Mouse (Mus musculus): Measurements from ENCODE around the gene Arsk. TPM values are rescaled to one million over a fixed set of nuclear protein-coding genes. Genes with fewer than 3 reads are reported as not detected.

Arsk gene
- total RNA-seq (2015; ENCODE audit: low replicate concordance) (0.84 and 1.1 TPM in 2 replicates), total RNA-seq (2017; ENCODE audit: low replicate concordance) (1.5 and 1.8 TPM in 2 replicates)

- ATAC-seq (replicated peaks; ENCODE audit: low FRiP score, poor library complexity, severe bottlenecking): peak; percentile 94
Observed at GRCm38 (mm10) chr13:76098493-76099303, at the start of gene Arsk, which contains the start of gene Ttc37. Arsk (minus strand) TSS chr13:76098660. Ttc37 (plus strand) TSS chr13:76098734.

- no peak for ATAC-seq (replicated peaks; ENCODE audit: low FRiP score, poor library complexity, severe bottlenecking)
Observed at GRCm38 (mm10) chr13:76141117-76141808, 42.8 kb upstream of the Arsk start.

GRCm38 (mm10) chr13:76138862-76139261 lies 40.4 kb upstream of the Arsk start:
- no peak for ATAC-seq (replicated peaks; ENCODE audit: low FRiP score, poor library complexity, severe bottlenecking)

- no peak for ATAC-seq (replicated peaks; ENCODE audit: low FRiP score, poor library complexity, severe bottlenecking)
Observed at GRCm38 (mm10) chr13:76132415-76132814, 34.0 kb upstream of the Arsk start.

- ATAC-seq (replicated peaks; ENCODE audit: low FRiP score, poor library complexity, severe bottlenecking): no peak
Observed at GRCm38 (mm10) chr13:76128799-76129198, 30.3 kb upstream of the Arsk start.

- ATAC-seq (replicated peaks; ENCODE audit: low FRiP score, poor library complexity, severe bottlenecking): no peak
Observed at GRCm38 (mm10) chr13:76109069-76109824, 10.8 kb upstream of the Arsk start.

GRCm38 (mm10) chr13:76101989-76102388 lies 3.5 kb upstream of the Arsk start:
- ATAC-seq (replicated peaks; ENCODE audit: low FRiP score, poor library complexity, severe bottlenecking): no peak

GRCm38 (mm10) chr13:76098116-76098492 lies 356 bp downstream of the Arsk start:
- peak; percentile 73 for ATAC-seq (replicated peaks; ENCODE audit: low FRiP score, poor library complexity, severe bottlenecking)

GRCm38 (mm10) chr13:76074323-76074722 lies 24.1 kb downstream of the Arsk start:
- ATAC-seq (replicated peaks; ENCODE audit: low FRiP score, poor library complexity, severe bottlenecking): no peak

GRCm38 (mm10) chr13:76064363-76064945 lies 34.0 kb downstream of the Arsk start:
- no peak for ATAC-seq (replicated peaks; ENCODE audit: low FRiP score, poor library complexity, severe bottlenecking)

- ATAC-seq (replicated peaks; ENCODE audit: low FRiP score, poor library complexity, severe bottlenecking): no peak
Observed at GRCm38 (mm10) chr13:76063548-76063947, 34.9 kb downstream of the Arsk start.

- no peak for ATAC-seq (replicated peaks; ENCODE audit: low FRiP score, poor library complexity, severe bottlenecking)
Observed at GRCm38 (mm10) chr13:76062569-76062968, 35.9 kb downstream of the Arsk start.

- ATAC-seq (replicated peaks; ENCODE audit: low FRiP score, poor library complexity, severe bottlenecking): no peak
Observed at GRCm38 (mm10) chr13:76062126-76062525, 36.3 kb downstream of the Arsk start.

- ATAC-seq (replicated peaks; ENCODE audit: low FRiP score, poor library complexity, severe bottlenecking): no peak
Observed at GRCm38 (mm10) chr13:76059591-76059990, 38.9 kb downstream of the Arsk start.

- ATAC-seq (replicated peaks; ENCODE audit: low FRiP score, poor library complexity, severe bottlenecking): no peak
Observed at GRCm38 (mm10) chr13:76057267-76058069, 41.0 kb downstream of the Arsk start.

GRCm38 (mm10) chr13:76056896-76057266 lies 41.6 kb downstream of the Arsk start, which contains the start of gene Gpr150:
Gpr150 (minus strand) TSS chr13:76056996.
- no peak for ATAC-seq (replicated peaks; ENCODE audit: low FRiP score, poor library complexity, severe bottlenecking)

GRCm38 (mm10) chr13:76056261-76056724 lies 42.2 kb downstream of the Arsk start:
- ATAC-seq (replicated peaks; ENCODE audit: low FRiP score, poor library complexity, severe bottlenecking): peak; percentile 84

- peak; percentile 73 for ATAC-seq (replicated peaks; ENCODE audit: low FRiP score, poor library complexity, severe bottlenecking)
Observed at GRCm38 (mm10) chr13:76055391-76056232, 42.8 kb downstream of the Arsk start.
